Mouse (Mus musculus) embryonic facial prominence, embryonic 12.5 days (tissue): ENCODE results near the gene Gmpr. TPM values are rescaled to one million over a fixed set of nuclear protein-coding genes. Genes with fewer than 3 reads are reported as not detected.

ENCODE experiments used
- ATAC-seq: fragments of 200-750 bp; cut with Nextera tagmentation; 2 replicates; pipeline ENCODE4 v1.8.0; 2017; ENCODE audit not compliant: insufficient number of reproducible peaks, insufficient read depth, low FRiP score, low TSS enrichment
- H3K27ac ChIP-seq: fragments of 300-500 bp; sonication (generic); 2 replicates; pipeline ENCODE4 v1.5.1; 2016; ENCODE audit warnings: mild to moderate bottlenecking
- H3K27me3 ChIP-seq: fragments of 300-500 bp; sonication (generic); 2 replicates; pipeline ENCODE4 v1.6.1; 2016; ENCODE audit warnings: mild to moderate bottlenecking, moderate library complexity
- H3K36me3 ChIP-seq: fragments of 300-500 bp; sonication (generic); 2 replicates; pipeline ENCODE4 v1.6.1; 2016; ENCODE audit warnings: mild to moderate bottlenecking
- H3K4me1 ChIP-seq: fragments of 300-500 bp; sonication (generic); 2 replicates; pipeline ENCODE4 v1.6.1; 2016
- H3K4me2 ChIP-seq: fragments of 300-500 bp; sonication (generic); replicated peaks from 2 replicates; pipeline ENCODE4 v1.6.1; 2016; ENCODE audit warnings: mild to moderate bottlenecking, moderate library complexity
- H3K4me3 ChIP-seq: fragments of 300-500 bp; sonication (generic); 2 replicates; pipeline ENCODE4 v1.5.1; 2016; ENCODE audit warnings: mild to moderate bottlenecking
- H3K9ac ChIP-seq: fragments of 300-500 bp; sonication (generic); 2 replicates; pipeline ENCODE4 v1.6.1; 2016; ENCODE audit warnings: mild to moderate bottlenecking, moderate library complexity
- H3K9me3 ChIP-seq: fragments of 300-500 bp; sonication (generic); 2 replicates; pipeline ENCODE4 v1.6.1; 2016; ENCODE audit warnings: mild to moderate bottlenecking, moderate library complexity
- WGBS: fragments of 180-500 bp; shearing (Covaris S2); methylation state at CpG from one replicate; pipeline ENCODE4 v1.1.7; 2016; 5-methylcytosine and 5-hydroxymethylcytosine counted together
- polyA plus RNA-seq: library from polyadenylated mRNA; unstranded; fragments of >200 nt; fragmentation: Nextera tagmentation; extraction: Ambion mirVana; gene quantifications from 2 replicates; pipeline ENCODE4 v1.2.1, GENCODE M21; 2016

Gene Gmpr
- polyA plus RNA-seq, 1 experiment from 2014 or later: 21.4 TPM

- no peaks in the 10 kb centered on the region for H3K9me3 ChIP-seq
- H3K27me3 ChIP-seq: no peaks in the 10 kb centered on the region
- 84% methylated on average over 3 of the region's 3 CpGs for WGBS
- H3K27ac ChIP-seq: no peak overlapping the region
- no peak overlapping the region for H3K4me2 ChIP-seq
- H3K36me3 ChIP-seq: no peaks in the 10 kb centered on the region
- ATAC-seq: no peak
- H3K4me1 ChIP-seq: peaks cover 6% of the 10 kb centered on the region; the same call in 1 of the 2 replicates
- no peak overlapping the region for H3K9ac ChIP-seq
- no peak overlapping the region for H3K4me3 ChIP-seq
These were observed 72.5 kb downstream of the Gmpr start for GRCm38 (mm10) chr13:45579751-45580150.

- WGBS: 39% methylated on average over 12 of the region's 12 CpGs
- H3K27ac ChIP-seq: 0 out of 2 replicates have a peak overlapping the region, but pooled peaks have one; percentile 18
- H3K27me3 ChIP-seq: no peaks in the 10 kb centered on the region
These were observed 75.0 kb downstream of the Gmpr start for GRCm38 (mm10) chr13:45582294-45582693.

GRCm38 (mm10) chr13:45583061-45583460, 75.8 kb downstream of the Gmpr start:
- Histone ChIP-seq H3K9me3 (no peaks in the 10 kb centered on the region), H3K27me3 (no peaks in the 10 kb centered on the region), H3K36me3 (no peaks in the 10 kb centered on the region), H3K27ac (no peak overlapping the region), H3K4me2 (no peak overlapping the region), H3K4me3 (no peak overlapping the region), H3K9ac (no peak overlapping the region), H3K4me1 (no peaks in the 10 kb centered on the region)
- WGBS: 82% methylated on average over 5 of the region's 5 CpGs
- no peak for ATAC-seq

More at GRCm38 (mm10) chr13:45582294-45582693, 75.0 kb downstream of the Gmpr start:
- no peaks in the 10 kb centered on the region for H3K9me3 ChIP-seq
- no peak overlapping the region for H3K9ac ChIP-seq
- no peak for ATAC-seq
- no peaks in the 10 kb centered on the region for H3K36me3 ChIP-seq
- H3K4me3 ChIP-seq: no peak overlapping the region
- no peaks in the 10 kb centered on the region for H3K4me1 ChIP-seq
- H3K4me2 ChIP-seq: no peak overlapping the region

GRCm38 (mm10) chr13:45590898-45591297, 83.7 kb downstream of the Gmpr start:
- no peaks in the 10 kb centered on the region for H3K9me3 ChIP-seq
- no peaks in the 10 kb centered on the region for H3K36me3 ChIP-seq
- ATAC-seq: no peak
- H3K4me3 ChIP-seq: no peak overlapping the region
- H3K9ac ChIP-seq: no peak overlapping the region
- H3K4me1 ChIP-seq: no peaks in the 10 kb centered on the region
- H3K27ac ChIP-seq: no peak overlapping the region
- H3K4me2 ChIP-seq: no peak overlapping the region
- no peaks in the 10 kb centered on the region for H3K27me3 ChIP-seq

GRCm38 (mm10) chr13:45593914-45594313, 86.7 kb downstream of the Gmpr start:
- Histone ChIP-seq H3K27me3 (no peaks in the 10 kb centered on the region), H3K4me3 (no peak overlapping the region), H3K9ac (no peak overlapping the region), H3K27ac (no peak overlapping the region), H3K9me3 (no peaks in the 10 kb centered on the region), H3K36me3 (no peaks in the 10 kb centered on the region), H3K4me2 (no peak overlapping the region), H3K4me1 (no peaks in the 10 kb centered on the region)
- WGBS: 65% methylated on average over 1 of the region's 1 CpGs
- no peak for ATAC-seq

GRCm38 (mm10) chr13:45595416-45595815, 88.2 kb downstream of the Gmpr start:
- H3K4me1 ChIP-seq: no peaks in the 10 kb centered on the region
- H3K27me3 ChIP-seq: no peaks in the 10 kb centered on the region
- no peak overlapping the region for H3K9ac ChIP-seq
- no peak for ATAC-seq
- WGBS: 79% methylated on average over 7 of the region's 7 CpGs
- H3K4me2 ChIP-seq: no peak overlapping the region
- H3K4me3 ChIP-seq: no peak overlapping the region
- no peaks in the 10 kb centered on the region for H3K9me3 ChIP-seq
- H3K27ac ChIP-seq: no peak overlapping the region
- no peaks in the 10 kb centered on the region for H3K36me3 ChIP-seq

GRCm38 (mm10) chr13:45599831-45600230, 92.6 kb downstream of the Gmpr start:
- Histone ChIP-seq H3K4me1 (no peaks in the 10 kb centered on the region), H3K4me3 (no peak overlapping the region), H3K27me3 (no peaks in the 10 kb centered on the region), H3K36me3 (no peaks in the 10 kb centered on the region), H3K9ac (no peak overlapping the region), H3K9me3 (no peaks in the 10 kb centered on the region), H3K27ac (no peak overlapping the region), H3K4me2 (no peak overlapping the region)
- 85% methylated on average over 2 of the region's 2 CpGs for WGBS
- no peak for ATAC-seq

- no peak overlapping the region for H3K4me2 ChIP-seq
- no peak for ATAC-seq
- H3K27ac ChIP-seq: no peak overlapping the region
These were observed 93.2 kb downstream of the Gmpr start for GRCm38 (mm10) chr13:45600443-45600842.

More at GRCm38 (mm10) chr13:45600443-45600842, 93.2 kb downstream of the Gmpr start:
- H3K4me1 ChIP-seq: no peaks in the 10 kb centered on the region
- 63% methylated on average over 6 of the region's 6 CpGs for WGBS
- H3K9me3 ChIP-seq: no peaks in the 10 kb centered on the region
- H3K27me3 ChIP-seq: no peaks in the 10 kb centered on the region
- H3K9ac ChIP-seq: no peak overlapping the region
- H3K36me3 ChIP-seq: no peaks in the 10 kb centered on the region
- H3K4me3 ChIP-seq: no peak overlapping the region

Other genes with a start within 250 kb of the Gmpr start
- gene Mylip, start 117.7 kb upstream of the Gmpr start, polyA plus RNA-seq: 33.1 and 33.7 TPM in 2 replicates